Mouse (Mus musculus) stomach, postnatal 0 days (tissue): ENCODE measurements around the gene Nthl1. TPM values are rescaled to one million over a fixed set of nuclear protein-coding genes. Genes with fewer than 3 reads are reported as not detected.

ENCODE experiments used
- ATAC-seq: fragments of 200-750 bp; cut with Nextera tagmentation; 2 replicates; pipeline ENCODE4 v1.8.0; 2017; ENCODE audit not compliant: low FRiP score, low TSS enrichment
- DNase-seq: peaks from one replicate; pipeline ENCODE4 v3.0.0-alpha.2; 2016; ENCODE audit warnings: low spot score
- H3K27ac ChIP-seq: fragments of 300-500 bp; sonication (generic); replicated peaks from 2 replicates; pipeline ENCODE4 v1.5.1; 2014; ENCODE audit warnings: mild to moderate bottlenecking, control low read depth
- H3K27me3 ChIP-seq: fragments of 300-500 bp; sonication (generic); 2 replicates; pipeline ENCODE4 v1.6.1; 2014; ENCODE audit warnings: low read length; ENCODE audit not compliant: control insufficient read depth, insufficient read depth
- H3K36me3 ChIP-seq: fragments of 300-500 bp; sonication (generic); 2 replicates; pipeline ENCODE4 v1.6.1; 2014; ENCODE audit warnings: low read length, mixed read lengths; ENCODE audit not compliant: control insufficient read depth, insufficient read depth
- H3K4me1 ChIP-seq: fragments of 300-500 bp; sonication (generic); replicated peaks from 2 replicates; pipeline ENCODE4 v1.6.1; 2014; ENCODE audit warnings: antibody characterized with exemption; ENCODE audit not compliant: control insufficient read depth, insufficient read depth
- H3K4me2 ChIP-seq: fragments of 300-500 bp; sonication (generic); replicated peaks from 2 replicates; pipeline ENCODE4 v1.6.1; 2014; ENCODE audit warnings: low read depth, mild to moderate bottlenecking, control low read depth, moderate library complexity
- H3K4me3 ChIP-seq: fragments of 300-500 bp; sonication (generic); 2 replicates; pipeline ENCODE4 v1.5.1; 2014; ENCODE audit warnings: low read depth, low read length, control low read depth
- H3K9ac ChIP-seq: fragments of 300-500 bp; sonication (generic); 2 replicates; pipeline ENCODE4 v1.6.1; 2014; ENCODE audit warnings: mild to moderate bottlenecking, low read length, control low read depth, mixed read lengths
- H3K9me3 ChIP-seq: fragments of 300-500 bp; sonication (generic); 2 replicates; pipeline ENCODE4 v1.6.1; 2016; ENCODE audit warnings: low read length; ENCODE audit not compliant: control insufficient read depth
- CTCF ChIP-seq: IDR thresholded peaks from 2 replicates; pipeline ENCODE4 v1.5.1; 2016; ENCODE audit warnings: antibody characterized with exemption, low read depth, mild to moderate bottlenecking, moderate library complexity
- EP300 ChIP-seq: optimal IDR thresholded peaks from 2 replicates; pipeline ENCODE3; 2016; ENCODE audit warnings: antibody characterized with exemption
- WGBS: fragments of 180-500 bp; shearing (Covaris S2); extraction: QIAGEN DNeasy Blood & Tissue Kit; methylation state at CpG from one replicate; pipeline ENCODE4 v1.1.7; 2014; 5-methylcytosine and 5-hydroxymethylcytosine counted together
- polyA plus RNA-seq: library from polyadenylated mRNA; unstranded; fragments of >200 nt; fragmentation: Nextera tagmentation; extraction: Ambion mirVana; gene quantifications from 2 replicates; pipeline ENCODE4 v1.2.1, GENCODE M21; 2015

Nthl1 gene
- polyA plus RNA-seq, 1 experiment from 2014 or later, result 8.0 TPM

- DNase-seq (no peak), ATAC-seq (no peak)
- no peak overlapping the region for H3K4me2 ChIP-seq
- TF ChIP-seq CTCF, result no peak
- TF ChIP-seq EP300, result no peak
- no peak overlapping the region for H3K9ac ChIP-seq
- no peak overlapping the region for H3K4me3 ChIP-seq
- peaks cover 55% of the 10 kb centered on the region for H3K36me3 ChIP-seq
- WGBS, result 80% methylated on average over 3 of the region's 3 CpGs
- H3K27me3 ChIP-seq, result no peaks in the 10 kb centered on the region
- no peaks in the 10 kb centered on the region for H3K9me3 ChIP-seq
- no peaks in the 10 kb centered on the region for H3K4me1 ChIP-seq
- no peak overlapping the region; the same call in 1 of the 2 replicates for H3K27ac ChIP-seq
Observed at GRCm38 (mm10) chr17:24597989-24598388, 34.5 kb upstream of the Nthl1 start.

- Histone ChIP-seq H3K9me3 (no peaks in the 10 kb centered on the region), H3K27me3 (no peaks in the 10 kb centered on the region), H3K4me3 (no peak overlapping the region), H3K27ac (no peak overlapping the region), H3K4me1 (no peaks in the 10 kb centered on the region), H3K4me2 (no peak overlapping the region), H3K9ac (no peak overlapping the region), H3K36me3 (peaks cover 39% of the 10 kb centered on the region)
- 82% methylated on average over 4 of the region's 4 CpGs for WGBS
- no peak for TF ChIP-seq CTCF
- TF ChIP-seq EP300, result no peak
- ATAC-seq (no peak), DNase-seq (no peak)
Observed at GRCm38 (mm10) chr17:24600502-24600901, 32.0 kb upstream of the Nthl1 start.

DNA sequence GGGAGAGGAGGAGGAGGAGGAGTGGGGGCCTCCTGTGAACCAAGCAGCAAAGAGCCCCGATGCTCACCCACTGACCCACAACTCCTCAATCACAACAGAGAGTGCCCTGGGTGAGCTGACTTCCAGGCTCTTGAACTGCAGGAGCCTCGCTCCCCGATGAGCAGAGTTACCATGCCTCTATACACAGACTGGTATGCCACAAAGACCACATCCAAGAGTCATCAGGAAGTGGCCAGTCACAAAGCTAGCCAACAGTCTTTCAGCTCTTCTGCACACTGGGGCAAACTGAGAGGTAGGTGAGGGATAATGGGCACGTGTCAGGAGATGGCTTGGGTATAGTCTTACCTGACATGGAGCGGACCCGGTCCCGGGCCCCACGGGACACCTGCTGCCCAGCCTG, 28.5 kb upstream of the Nthl1 start:
- H3K4me2 ChIP-seq, result no peak overlapping the region
- no peaks in the 10 kb centered on the region for H3K4me1 ChIP-seq
- no peak overlapping the region for H3K4me3 ChIP-seq
- 92% methylated on average over 8 of the region's 8 CpGs for WGBS
- peaks cover 27% of the 10 kb centered on the region for H3K36me3 ChIP-seq
- no peak for ATAC-seq
- no peak for TF ChIP-seq EP300
- no peak for TF ChIP-seq CTCF
- H3K27me3 ChIP-seq, result no peaks in the 10 kb centered on the region
- H3K27ac ChIP-seq, result no peak overlapping the region
- H3K9me3 ChIP-seq, result no peaks in the 10 kb centered on the region
- no peak for DNase-seq
- H3K9ac ChIP-seq, result no peak overlapping the region

GRCm38 (mm10) chr17:24604557-24604956, 27.9 kb upstream of the Nthl1 start:
- DNase-seq (no peak), ATAC-seq (no peak)
- Histone ChIP-seq H3K4me3 (no peak overlapping the region), H3K4me2 (no peak overlapping the region), H3K9ac (no peak overlapping the region), H3K36me3 (peaks cover 23% of the 10 kb centered on the region), H3K27ac (no peak overlapping the region), H3K4me1 (no peaks in the 10 kb centered on the region), H3K9me3 (no peaks in the 10 kb centered on the region), H3K27me3 (no peaks in the 10 kb centered on the region)
- WGBS, result 80% methylated on average over 3 of the region's 3 CpGs
- TF ChIP-seq CTCF (no peak), EP300 (no peak)

DNA sequence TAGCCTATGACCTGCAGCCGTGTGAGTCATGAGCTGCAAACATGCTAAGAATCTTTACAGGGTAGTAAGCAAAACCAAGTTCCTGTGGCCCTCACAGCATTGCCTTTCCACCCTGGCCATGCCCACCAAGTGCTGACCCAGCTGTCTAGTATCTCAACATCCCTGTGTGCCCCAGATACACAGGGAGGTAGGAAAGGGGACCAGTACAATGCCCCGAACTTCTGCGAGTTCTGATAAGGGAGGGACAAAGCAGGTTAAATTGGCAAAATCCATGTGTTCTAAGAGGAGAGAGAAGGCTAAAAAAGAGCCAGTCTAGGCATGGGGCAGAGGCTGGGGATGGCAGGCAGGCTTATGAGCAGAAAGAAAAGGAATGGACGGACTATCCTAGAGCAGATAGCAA, 24.1 kb upstream of the Nthl1 start:
- no peaks in the 10 kb centered on the region for H3K4me1 ChIP-seq
- no peak overlapping the region for H3K4me3 ChIP-seq
- H3K9ac ChIP-seq, result no peak overlapping the region
- 83% methylated on average over 4 of the region's 4 CpGs for WGBS
- no peaks in the 10 kb centered on the region for H3K27me3 ChIP-seq
- H3K36me3 ChIP-seq, result peaks cover 16% of the 10 kb centered on the region
- no peak for TF ChIP-seq EP300
- no peak for TF ChIP-seq CTCF
- H3K27ac ChIP-seq, result no peak overlapping the region
- no peak for DNase-seq
- H3K9me3 ChIP-seq, result no peaks in the 10 kb centered on the region
- ATAC-seq, result no peak
- H3K4me2 ChIP-seq, result no peak overlapping the region

DNA sequence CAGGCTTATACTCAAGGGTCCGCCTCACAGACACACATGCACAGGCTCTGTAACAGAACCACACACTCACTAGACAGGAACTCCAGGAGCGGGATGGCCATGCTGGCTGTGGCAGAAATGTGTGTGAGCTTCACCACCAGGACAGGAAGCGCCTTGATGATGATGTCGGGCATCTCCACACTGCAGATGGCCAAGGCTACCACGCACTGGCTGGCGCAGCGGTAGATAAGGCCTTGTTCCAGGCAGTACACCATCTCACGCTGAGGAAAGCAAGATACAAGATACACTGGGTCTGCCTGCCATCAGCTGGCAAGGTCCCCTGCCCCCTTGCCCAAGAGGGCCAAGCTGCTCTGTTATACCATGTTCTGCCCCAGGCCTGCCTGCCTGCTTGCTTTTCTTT, 23.6 kb upstream of the Nthl1 start:
- Histone ChIP-seq H3K27me3 (no peaks in the 10 kb centered on the region), H3K4me3 (no peak overlapping the region), H3K4me1 (no peaks in the 10 kb centered on the region), H3K4me2 (no peak overlapping the region), H3K27ac (no peak overlapping the region), H3K36me3 (peaks cover 21% of the 10 kb centered on the region), H3K9ac (no peak overlapping the region), H3K9me3 (no peaks in the 10 kb centered on the region)
- ATAC-seq (no peak), DNase-seq (no peak)
- no peak for TF ChIP-seq CTCF
- TF ChIP-seq EP300, result no peak
- WGBS, result 94% methylated on average over 8 of the region's 8 CpGs
